Mouse (Mus musculus) liver, embryonic 12.5 days (tissue): ENCODE measurements around the gene Mvp. TPM values are rescaled to one million over a fixed set of nuclear protein-coding genes. Genes with fewer than 3 reads are reported as not detected.
A peak's percentile ranks its signal among the peaks of the same experiment; 100 is the strongest.

Source experiments
- ATAC-seq: fragments of 200-750 bp; cut with Nextera tagmentation; 2 replicates; pipeline ENCODE4 v1.8.0; 2017; ENCODE audit warnings: moderate number of reproducible peaks, mild to moderate bottlenecking, moderate library complexity
- H3K27ac ChIP-seq: fragments of 300-500 bp; sonication (generic); 2 replicates; pipeline ENCODE4 v1.5.1; 2016; ENCODE audit warnings: mild to moderate bottlenecking
- H3K27me3 ChIP-seq: fragments of 300-500 bp; sonication (generic); replicated peaks from 2 replicates; pipeline ENCODE4 v1.6.1; 2016; ENCODE audit warnings: mild to moderate bottlenecking, moderate library complexity
- H3K36me3 ChIP-seq: fragments of 300-500 bp; sonication (generic); 2 replicates; pipeline ENCODE4 v1.6.1; 2016; ENCODE audit warnings: mild to moderate bottlenecking, moderate library complexity
- H3K4me1 ChIP-seq: fragments of 300-500 bp; sonication (generic); 2 replicates; pipeline ENCODE4 v1.6.1; 2016
- H3K4me2 ChIP-seq: fragments of 300-500 bp; sonication (generic); 2 replicates; pipeline ENCODE4 v1.6.1; 2016; ENCODE audit warnings: mild to moderate bottlenecking, moderate library complexity
- H3K4me3 ChIP-seq: fragments of 300-500 bp; sonication (generic); 2 replicates; pipeline ENCODE4 v1.5.1; 2016; ENCODE audit warnings: mild to moderate bottlenecking, moderate library complexity
- H3K9ac ChIP-seq: fragments of 300-500 bp; sonication (generic); 2 replicates; pipeline ENCODE4 v1.6.1; 2016; ENCODE audit warnings: mild to moderate bottlenecking, moderate library complexity
- H3K9me3 ChIP-seq: fragments of 300-500 bp; sonication (generic); replicated peaks from 2 replicates; pipeline ENCODE4 v1.6.1; 2016; ENCODE audit warnings: mild to moderate bottlenecking, moderate library complexity
- WGBS: fragments of 180-500 bp; shearing (Covaris S2); methylation state at CpG from one replicate; pipeline ENCODE4 v1.1.7; 2016; ENCODE audit not compliant: insufficient replicate concordance; 5-methylcytosine and 5-hydroxymethylcytosine counted together
- polyA plus RNA-seq: library from polyadenylated mRNA; unstranded; fragments of >200 nt; fragmentation: Nextera tagmentation; extraction: Ambion mirVana; gene quantifications from 2 replicates; pipeline ENCODE4 v1.2.1, GENCODE M21; 2016

Gene Mvp
- polyA plus RNA-seq, 1 experiment from 2014 or later: 8.9 TPM

GRCm38 (mm10) chr7:127024755-127025555 lies 10.5 kb upstream of the Mvp start:
- WGBS: under 1% methylated on average over 30 of the region's 30 CpGs
- peak; percentile 32 for ATAC-seq
- Histone ChIP-seq H3K4me3 (peak overlapping the region; percentile 90), H3K36me3 (peaks cover 62% of the 10 kb centered on the region), H3K27me3 (no peaks in the 10 kb centered on the region), H3K4me2 (peak overlapping the region; percentile 98), H3K27ac (peak overlapping the region; percentile 98), H3K4me1 (peaks cover 72% of the 10 kb centered on the region), H3K9me3 (no peaks in the 10 kb centered on the region), H3K9ac (peak overlapping the region; percentile 100)

DNA sequence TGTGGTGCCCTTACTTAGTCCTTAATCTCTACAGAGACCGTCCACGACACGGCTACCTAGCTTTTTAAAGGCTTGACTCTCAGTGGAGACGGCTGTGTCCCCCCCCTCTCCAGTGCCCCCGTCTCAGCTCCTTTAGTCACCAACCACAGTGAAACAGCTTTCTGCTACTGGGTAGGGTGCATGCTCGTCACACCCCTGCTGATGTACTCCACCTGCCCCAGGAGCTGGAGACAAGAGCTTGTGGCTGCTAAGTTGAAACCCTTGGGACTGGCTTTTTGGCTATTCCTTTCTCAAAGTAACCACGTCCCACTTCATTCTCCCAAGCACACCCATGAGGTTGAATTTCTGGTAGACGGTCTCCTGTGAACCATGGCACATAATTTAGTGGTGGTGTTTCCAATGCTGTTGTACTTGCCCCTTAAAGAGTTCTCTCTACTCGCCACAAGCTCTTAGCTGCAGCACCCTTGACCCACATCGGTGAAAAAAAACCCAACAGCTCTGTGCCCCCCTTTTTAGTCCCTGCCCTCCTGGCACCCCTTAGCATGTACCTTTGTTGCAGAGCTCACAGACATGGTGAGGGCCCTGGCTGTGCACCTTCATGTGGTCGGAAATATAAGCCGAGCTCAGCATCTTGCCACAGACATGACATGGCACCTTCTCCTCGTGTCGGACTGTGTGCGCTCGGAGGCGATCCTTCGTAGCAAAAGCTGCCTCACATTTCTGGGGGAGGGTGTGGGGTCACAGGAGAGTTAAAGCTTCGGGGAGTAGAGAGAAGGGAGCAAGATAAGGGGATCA lies 9.7 kb upstream of the Mvp start:
- no peak for ATAC-seq
- peak overlapping the region; percentile 98 for H3K27ac ChIP-seq
- peak overlapping the region; percentile 90 for H3K4me3 ChIP-seq
- peak overlapping the region; percentile 100 for H3K9ac ChIP-seq
- H3K4me2 ChIP-seq: peak overlapping the region; percentile 98
- 24% methylated on average over 19 of the region's 19 CpGs for WGBS
- peaks cover 54% of the 10 kb centered on the region for H3K36me3 ChIP-seq
- peaks cover 75% of the 10 kb centered on the region for H3K4me1 ChIP-seq
- no peaks in the 10 kb centered on the region for H3K27me3 ChIP-seq
- H3K9me3 ChIP-seq: no peaks in the 10 kb centered on the region

DNA sequence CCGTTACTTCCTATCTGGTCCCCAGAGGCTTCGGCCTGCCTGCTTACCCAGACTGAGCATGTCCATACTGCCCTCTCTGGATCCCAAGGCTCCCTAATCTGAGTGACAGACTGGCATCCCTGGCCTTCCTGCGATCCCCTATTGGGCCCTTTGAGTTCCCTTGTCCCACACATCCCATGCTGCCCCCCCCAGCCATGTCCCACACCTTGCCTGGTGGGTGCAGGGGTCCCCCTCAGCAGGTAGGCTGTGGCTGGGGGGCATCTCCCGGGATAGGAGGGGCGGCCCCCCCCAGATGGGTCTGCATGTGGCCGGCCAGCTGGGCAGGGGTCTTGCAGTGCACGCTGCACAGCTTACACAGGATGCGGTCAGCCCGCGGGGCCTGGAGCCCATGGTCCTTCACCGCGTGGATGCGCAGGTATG lies 8.9 kb upstream of the Mvp start:
- Histone ChIP-seq H3K27me3 (no peaks in the 10 kb centered on the region), H3K4me3 (peak overlapping the region; percentile 90), H3K4me2 (peak overlapping the region; percentile 98), H3K4me1 (peaks cover 76% of the 10 kb centered on the region), H3K9ac (peak overlapping the region; percentile 100), H3K36me3 (peaks cover 46% of the 10 kb centered on the region), H3K9me3 (no peaks in the 10 kb centered on the region), H3K27ac (peak overlapping the region; percentile 98)
- WGBS: 81% methylated on average over 13 of the region's 13 CpGs
- no peak for ATAC-seq

- Histone ChIP-seq H3K9ac (peak overlapping the region; percentile 100), H3K4me1 (peaks cover 76% of the 10 kb centered on the region), H3K9me3 (no peaks in the 10 kb centered on the region), H3K36me3 (peaks cover 40% of the 10 kb centered on the region), H3K4me3 (peak overlapping the region; percentile 90), H3K27ac (peak overlapping the region; percentile 98; the same call in 1 of the 2 replicates), H3K4me2 (peak overlapping the region; percentile 98), H3K27me3 (no peaks in the 10 kb centered on the region)
- WGBS: 87% methylated on average over 7 of the region's 7 CpGs
- ATAC-seq: no peak
These were observed 8.3 kb upstream of the Mvp start for GRCm38 (mm10) chr7:127022528-127023271.

- H3K4me3 ChIP-seq: peak overlapping the region; percentile 90
- ATAC-seq: no peak
- no peaks in the 10 kb centered on the region for H3K27me3 ChIP-seq
- peak overlapping the region; percentile 98 for H3K27ac ChIP-seq
- peaks cover 37% of the 10 kb centered on the region for H3K36me3 ChIP-seq
- WGBS: 42% methylated on average over 5 of the region's 5 CpGs
- peak overlapping the region; percentile 100; the same call in 1 of the 2 replicates for H3K9ac ChIP-seq
- peak overlapping the region; percentile 98 for H3K4me2 ChIP-seq
- peaks cover 77% of the 10 kb centered on the region for H3K4me1 ChIP-seq
- no peaks in the 10 kb centered on the region for H3K9me3 ChIP-seq
These were observed 7.4 kb upstream of the Mvp start for GRCm38 (mm10) chr7:127021563-127022527.

DNA sequence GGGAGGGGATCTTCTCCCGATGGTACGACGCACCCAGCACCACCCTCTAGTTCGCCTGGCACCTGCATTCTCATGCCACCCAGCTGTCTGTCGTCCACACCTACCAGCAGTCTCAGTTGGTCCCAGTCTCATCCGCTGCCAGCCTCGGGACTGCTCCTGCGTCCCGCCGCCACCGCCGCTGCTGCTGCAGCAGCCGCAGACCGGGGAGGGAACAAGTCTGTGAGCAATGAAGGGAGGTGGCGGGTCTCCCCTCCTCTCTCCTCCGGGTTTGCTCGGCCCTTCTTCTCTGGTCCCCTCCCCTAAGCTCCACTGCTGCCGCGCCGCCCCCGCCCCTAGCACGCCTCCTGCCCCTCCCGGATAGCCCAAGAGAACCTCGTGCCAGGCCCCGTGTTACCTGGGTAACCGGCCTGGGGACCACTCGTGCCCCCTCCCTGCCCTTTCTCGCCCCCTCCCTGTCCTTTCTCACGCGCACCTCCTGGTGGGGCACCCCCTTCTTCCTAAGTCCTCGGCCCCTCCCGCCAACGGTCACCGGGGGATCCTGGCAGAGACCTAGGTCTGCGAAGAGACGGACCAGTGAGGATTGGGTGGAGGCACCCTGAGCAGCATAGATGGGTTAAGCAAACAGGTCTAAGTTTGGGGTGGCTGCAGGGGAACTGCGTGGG lies 6.6 kb upstream of the Mvp start, which contains the start of the genes Gm42742 and Prrt2:
Gm42742 (minus strand) TSS at position 197 of the 662 bp plus-strand sequence.
Prrt2 (minus strand) TSS at position 311 of the 662 bp plus-strand sequence.
- peaks cover 80% of the 10 kb centered on the region for H3K4me1 ChIP-seq
- 3% methylated on average over 31 of the region's 37 CpGs for WGBS
- no peak for ATAC-seq
- H3K9ac ChIP-seq: peak within 1 kb of the TSS; percentile 100
- peak within 1 kb of the TSS; percentile 34 for H3K4me3 ChIP-seq
- H3K9me3 ChIP-seq: no peaks in the 10 kb centered on the region
- peak within 1 kb of the TSS; percentile 98; the same call in 1 of the 2 replicates for H3K27ac ChIP-seq
- H3K36me3 ChIP-seq: peaks cover 37% of the 10 kb centered on the region
- H3K27me3 ChIP-seq: no peaks in the 10 kb centered on the region
- H3K4me2 ChIP-seq: peak within 1 kb of the TSS; percentile 98

GRCm38 (mm10) chr7:127020491-127020890 lies 6.1 kb upstream of the Mvp start:
- Histone ChIP-seq H3K27me3 (no peaks in the 10 kb centered on the region), H3K27ac (peak overlapping the region; percentile 50; the same call in 1 of the 2 replicates), H3K9me3 (no peaks in the 10 kb centered on the region), H3K4me1 (peaks cover 84% of the 10 kb centered on the region), H3K36me3 (peaks cover 40% of the 10 kb centered on the region), H3K9ac (peak overlapping the region; percentile 60), H3K4me3 (peak overlapping the region; percentile 34), H3K4me2 (peak overlapping the region; percentile 98)
- WGBS: 62% methylated on average over 5 of the region's 5 CpGs
- no peak for ATAC-seq

GRCm38 (mm10) chr7:127020031-127020430 lies 5.6 kb upstream of the Mvp start:
- Histone ChIP-seq H3K4me2 (peak overlapping the region; percentile 98), H3K4me1 (peaks cover 84% of the 10 kb centered on the region)
- 68% methylated on average over 3 of the region's 3 CpGs for WGBS

DNA sequence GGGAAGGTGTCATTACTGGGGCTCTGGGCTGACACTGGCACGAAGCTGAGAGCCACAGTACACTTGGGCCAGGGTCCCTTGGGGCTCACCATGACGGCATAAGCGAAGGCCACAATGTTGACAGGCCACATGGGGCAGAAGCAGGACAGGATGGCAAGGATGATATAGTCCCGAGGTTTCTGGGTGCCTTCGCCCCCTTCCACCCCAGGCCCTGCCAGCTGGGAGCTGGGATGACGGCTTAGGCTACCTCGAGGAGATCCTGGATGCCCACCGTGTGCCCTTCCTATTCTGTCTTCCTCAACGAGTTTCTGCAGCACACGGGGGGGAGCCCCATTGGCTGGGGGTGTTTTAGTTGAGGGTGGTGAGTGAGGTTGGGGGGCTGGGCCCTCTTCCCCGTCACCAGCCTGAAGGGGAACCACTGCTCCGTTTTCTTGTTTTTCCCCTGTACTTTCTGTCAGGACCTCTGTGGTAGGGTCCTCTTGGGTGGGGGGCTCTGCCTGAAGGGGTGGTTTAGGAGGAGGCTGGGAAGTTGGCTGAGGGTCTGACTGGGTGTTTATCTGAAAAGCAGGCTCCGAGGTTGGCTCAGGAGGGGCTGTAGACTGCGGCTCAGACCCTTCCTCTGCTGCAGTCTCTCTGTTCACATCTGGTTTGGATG lies 5.0 kb upstream of the Mvp start:
- Histone ChIP-seq H3K4me1 (peaks cover 84% of the 10 kb centered on the region), H3K4me2 (peak overlapping the region; percentile 98), H3K27me3 (no peaks in the 10 kb centered on the region), H3K9me3 (no peaks in the 10 kb centered on the region), H3K9ac (no peak overlapping the region), H3K36me3 (peaks cover 40% of the 10 kb centered on the region), H3K4me3 (no peak overlapping the region), H3K27ac (0 out of 2 replicates have a peak overlapping the region, but pooled peaks have one; percentile 50)
- no peak for ATAC-seq
- WGBS: 74% methylated on average over 14 of the region's 14 CpGs

More at GRCm38 (mm10) chr7:127020031-127020430, 5.6 kb upstream of the Mvp start:
- peaks cover 40% of the 10 kb centered on the region for H3K36me3 ChIP-seq
- H3K27ac ChIP-seq: 0 out of 2 replicates have a peak overlapping the region, but pooled peaks have one; percentile 50
- no peaks in the 10 kb centered on the region for H3K9me3 ChIP-seq
- H3K4me3 ChIP-seq: no peak overlapping the region
- ATAC-seq: no peak
- 0 out of 2 replicates have a peak overlapping the region, but pooled peaks have one; percentile 9 for H3K9ac ChIP-seq
- H3K27me3 ChIP-seq: no peaks in the 10 kb centered on the region
